Mouse (Mus musculus): Measurements from ENCODE around the gene Snd1. TPM values are rescaled to one million over a fixed set of nuclear protein-coding genes. Genes with fewer than 3 reads are reported as not detected.

Snd1 gene
- total and polyA plus RNA-seq, 2 experiments from 2014 or later = 54.7 to 120 TPM

GRCm38 (mm10) chr6:28527459-28527858, 52.5 kb downstream of the Snd1 start:
- H3K4me1 ChIP-seq (ENCODE audit: control insufficient read depth, insufficient read depth) = no peaks in the 10 kb centered on the region
- H3K9ac ChIP-seq (replicated peaks; ENCODE audit: low read depth, low read length) = no peak overlapping the region
- DNase-seq (ENCODE audit: low spot score) = no peak
- no peak for ATAC-seq (ENCODE audit: insufficient read depth, low read depth)
- H3K36me3 ChIP-seq (replicated peaks; ENCODE audit: control insufficient read depth, insufficient read depth, low read length) = peaks cover 65% of the 10 kb centered on the region
- no peak overlapping the region for H3K4me2 ChIP-seq (ENCODE audit: low read depth, low read length)
- H3K9me3 ChIP-seq (replicated peaks; ENCODE audit: control insufficient read depth, low read length) = no peaks in the 10 kb centered on the region
- no peak overlapping the region for H3K27ac ChIP-seq (ENCODE audit: low read depth)
- H3K4me3 ChIP-seq (ENCODE audit: low read depth, low read length) = no peak overlapping the region
- 89% methylated on average over 10 of the region's 10 CpGs for WGBS
- no peaks in the 10 kb centered on the region for H3K27me3 ChIP-seq (ENCODE audit: control insufficient read depth, insufficient read depth, low read length)
- TF ChIP-seq EP300 (IDR thresholded peaks at IDR 0.05; ENCODE audit: low read depth) (no peak), CTCF (IDR thresholded peaks at IDR 0.05; ENCODE audit: low read depth) (no peak)

DNA sequence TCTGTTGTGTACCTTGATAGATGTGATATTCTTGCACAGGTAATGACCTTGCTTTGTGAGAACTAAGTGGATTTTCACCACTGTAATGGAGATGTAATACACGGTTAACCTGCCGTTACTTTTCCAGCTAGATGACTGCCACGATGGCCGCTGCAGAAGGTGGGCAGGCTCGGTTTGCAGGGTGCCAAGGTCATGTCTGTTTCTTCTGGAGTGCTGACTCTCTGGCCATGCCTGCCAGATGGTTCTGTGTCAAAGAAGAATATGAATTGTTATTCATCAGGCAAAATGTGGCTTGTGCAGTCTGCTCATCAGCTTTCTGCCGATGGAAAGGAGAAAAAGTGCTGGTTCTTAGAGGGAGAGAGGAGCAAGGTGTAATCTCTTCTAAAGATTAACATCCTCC, 53.3 kb downstream of the Snd1 start:
- DNase-seq (ENCODE audit: low spot score) (no peak), ATAC-seq (ENCODE audit: insufficient read depth, low read depth) (no peak)
- 90% methylated on average over 6 of the region's 6 CpGs for WGBS
- H3K36me3 ChIP-seq (replicated peaks; ENCODE audit: control insufficient read depth, insufficient read depth, low read length) = peaks cover 65% of the 10 kb centered on the region
- H3K4me1 ChIP-seq (ENCODE audit: control insufficient read depth, insufficient read depth) = no peaks in the 10 kb centered on the region
- no peaks in the 10 kb centered on the region for H3K27me3 ChIP-seq (ENCODE audit: control insufficient read depth, insufficient read depth, low read length)
- no peaks in the 10 kb centered on the region for H3K9me3 ChIP-seq (replicated peaks; ENCODE audit: control insufficient read depth, low read length)
- no peak overlapping the region for H3K4me3 ChIP-seq (ENCODE audit: low read depth, low read length)
- H3K27ac ChIP-seq (ENCODE audit: low read depth) = no peak overlapping the region
- H3K9ac ChIP-seq (replicated peaks; ENCODE audit: low read depth, low read length) = no peak overlapping the region
- TF ChIP-seq CTCF (IDR thresholded peaks at IDR 0.05; ENCODE audit: low read depth) = no peak
- no peak for TF ChIP-seq EP300 (IDR thresholded peaks at IDR 0.05; ENCODE audit: low read depth)
- no peak overlapping the region for H3K4me2 ChIP-seq (ENCODE audit: low read depth, low read length)

- Histone ChIP-seq H3K4me1 (ENCODE audit: control insufficient read depth, insufficient read depth) (no peaks in the 10 kb centered on the region), H3K4me2 (ENCODE audit: low read depth, low read length) (no peak overlapping the region), H3K4me3 (ENCODE audit: low read depth, low read length) (no peak overlapping the region), H3K36me3 (replicated peaks; ENCODE audit: control insufficient read depth, insufficient read depth, low read length) (peaks cover 34% of the 10 kb centered on the region), H3K9me3 (replicated peaks; ENCODE audit: control insufficient read depth, low read length) (no peaks in the 10 kb centered on the region), H3K27me3 (ENCODE audit: control insufficient read depth, insufficient read depth, low read length) (no peaks in the 10 kb centered on the region), H3K9ac (replicated peaks; ENCODE audit: low read depth, low read length) (no peak overlapping the region), H3K27ac (ENCODE audit: low read depth) (no peak overlapping the region)
- no peak for ATAC-seq (ENCODE audit: insufficient read depth, low read depth)
- TF ChIP-seq EP300 (IDR thresholded peaks at IDR 0.05; ENCODE audit: low read depth) (no peak), CTCF (IDR thresholded peaks at IDR 0.05; ENCODE audit: low read depth) (no peak)
- 86% methylated on average over 5 of the region's 5 CpGs for WGBS
- DNase-seq (ENCODE audit: low spot score) = no peak
Observed at GRCm38 (mm10) chr6:28536464-28536863, 61.5 kb downstream of the Snd1 start.

DNA sequence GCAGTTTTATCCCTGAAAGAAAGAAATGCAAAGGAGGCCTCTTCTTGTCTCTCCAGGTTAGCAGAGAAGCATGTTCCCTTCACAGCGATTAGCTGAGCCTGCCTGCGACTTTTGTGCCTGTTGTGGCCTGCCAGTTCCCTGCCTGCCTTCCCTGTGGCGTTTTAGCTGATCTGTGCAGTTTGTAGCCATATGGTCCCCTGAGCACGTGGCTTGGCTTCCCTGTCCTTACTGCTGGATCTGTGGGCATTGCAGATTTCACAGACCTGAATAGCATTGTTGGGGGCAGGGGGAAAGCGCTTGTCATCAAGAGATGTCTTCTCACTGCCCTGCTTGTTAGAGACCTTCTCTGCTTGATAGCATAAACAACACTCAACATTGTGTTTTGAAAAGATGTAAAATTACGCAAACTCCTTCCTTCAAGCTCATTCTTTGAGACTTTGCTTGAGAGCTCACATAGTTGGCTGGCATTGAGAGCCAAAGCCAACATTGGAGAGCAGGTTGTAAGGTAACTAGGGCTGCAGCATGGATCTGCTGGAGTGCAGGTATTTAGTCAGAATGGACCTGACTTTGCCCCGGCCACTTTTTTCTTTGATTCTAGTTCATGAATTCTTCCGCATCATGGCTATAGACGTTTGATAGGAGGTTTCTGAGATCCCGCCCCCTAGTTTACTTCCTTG, 63.0 kb downstream of the Snd1 start:
- Histone ChIP-seq H3K27me3 (ENCODE audit: control insufficient read depth, insufficient read depth, low read length) (no peaks in the 10 kb centered on the region), H3K9me3 (replicated peaks; ENCODE audit: control insufficient read depth, low read length) (no peaks in the 10 kb centered on the region), H3K36me3 (replicated peaks; ENCODE audit: control insufficient read depth, insufficient read depth, low read length) (peaks cover 30% of the 10 kb centered on the region), H3K4me3 (ENCODE audit: low read depth, low read length) (no peak overlapping the region), H3K4me2 (ENCODE audit: low read depth, low read length) (no peak overlapping the region), H3K27ac (ENCODE audit: low read depth) (no peak overlapping the region), H3K9ac (replicated peaks; ENCODE audit: low read depth, low read length) (no peak overlapping the region), H3K4me1 (ENCODE audit: control insufficient read depth, insufficient read depth) (no peaks in the 10 kb centered on the region)
- DNase-seq (ENCODE audit: low spot score) (no peak), ATAC-seq (ENCODE audit: insufficient read depth, low read depth) (no peak)
- 79% methylated on average over 10 of the region's 10 CpGs for WGBS
- TF ChIP-seq CTCF (IDR thresholded peaks at IDR 0.05; ENCODE audit: low read depth) (no peak), EP300 (IDR thresholded peaks at IDR 0.05; ENCODE audit: low read depth) (no peak)

DNA sequence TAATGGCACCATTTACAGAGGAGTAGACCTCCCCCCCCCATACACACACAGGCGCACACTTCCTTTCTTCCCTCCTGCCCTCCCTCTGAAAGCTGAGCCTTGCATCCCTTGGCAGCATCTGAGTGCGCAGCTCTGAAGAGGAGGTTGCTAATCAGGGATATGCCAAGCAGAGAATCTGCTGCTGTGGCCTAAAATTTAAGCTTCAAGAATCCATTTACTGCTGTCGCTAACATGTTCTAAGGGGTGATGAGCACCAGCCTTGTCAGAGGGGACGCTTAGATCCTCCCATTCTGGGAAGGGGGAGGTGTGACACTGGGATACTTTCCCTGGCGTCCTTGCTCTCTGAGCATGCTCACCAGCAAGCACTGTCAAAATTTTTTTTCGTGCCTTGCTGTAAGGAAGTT, 67.4 kb downstream of the Snd1 start:
- 78% methylated on average over 6 of the region's 6 CpGs for WGBS
- no peak overlapping the region for H3K4me2 ChIP-seq (ENCODE audit: low read depth, low read length)

DNA sequence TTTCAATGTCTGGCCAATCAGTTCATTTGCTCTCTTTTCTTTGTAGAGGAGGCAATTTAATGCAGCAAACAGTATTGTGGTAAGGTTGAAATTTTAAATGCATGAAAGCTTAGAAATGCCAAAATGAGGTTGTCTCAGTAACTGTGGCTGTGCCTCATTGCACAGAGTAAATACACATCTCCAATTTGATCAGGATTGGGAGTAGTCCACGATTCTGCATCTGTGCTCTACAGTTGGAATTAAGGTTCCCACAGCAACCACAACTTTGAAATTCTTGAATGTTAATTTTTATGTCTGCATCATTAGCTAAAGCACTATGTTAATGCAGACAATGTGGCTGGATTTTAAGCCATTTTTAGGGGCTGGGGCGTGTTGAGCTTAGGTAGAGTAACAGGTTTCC, 72.0 kb downstream of the Snd1 start:
- ATAC-seq (ENCODE audit: insufficient read depth, low read depth) (no peak), DNase-seq (ENCODE audit: low spot score) (no peak)
- Histone ChIP-seq H3K4me1 (ENCODE audit: control insufficient read depth, insufficient read depth) (no peaks in the 10 kb centered on the region), H3K9me3 (replicated peaks; ENCODE audit: control insufficient read depth, low read length) (no peaks in the 10 kb centered on the region), H3K9ac (replicated peaks; ENCODE audit: low read depth, low read length) (no peak overlapping the region), H3K36me3 (replicated peaks; ENCODE audit: control insufficient read depth, insufficient read depth, low read length) (peaks cover 27% of the 10 kb centered on the region), H3K4me2 (ENCODE audit: low read depth, low read length) (no peak overlapping the region), H3K27me3 (ENCODE audit: control insufficient read depth, insufficient read depth, low read length) (no peaks in the 10 kb centered on the region), H3K27ac (ENCODE audit: low read depth) (no peak overlapping the region), H3K4me3 (ENCODE audit: low read depth, low read length) (no peak overlapping the region)
- TF ChIP-seq CTCF (IDR thresholded peaks at IDR 0.05; ENCODE audit: low read depth) = no peak
- no peak for TF ChIP-seq EP300 (IDR thresholded peaks at IDR 0.05; ENCODE audit: low read depth)
- WGBS = 82% methylated on average over 2 of the region's 2 CpGs

More for the DNA sequence above, 67.4 kb downstream of the Snd1 start:
- no peaks in the 10 kb centered on the region for H3K27me3 ChIP-seq (ENCODE audit: control insufficient read depth, insufficient read depth, low read length)
- DNase-seq (ENCODE audit: low spot score) (no peak), ATAC-seq (ENCODE audit: insufficient read depth, low read depth) (no peak)
- no peaks in the 10 kb centered on the region for H3K9me3 ChIP-seq (replicated peaks; ENCODE audit: control insufficient read depth, low read length)
- H3K4me3 ChIP-seq (ENCODE audit: low read depth, low read length) = no peak overlapping the region
- peaks cover 20% of the 10 kb centered on the region for H3K36me3 ChIP-seq (replicated peaks; ENCODE audit: control insufficient read depth, insufficient read depth, low read length)
- TF ChIP-seq EP300 (IDR thresholded peaks at IDR 0.05; ENCODE audit: low read depth) (no peak), CTCF (IDR thresholded peaks at IDR 0.05; ENCODE audit: low read depth) (no peak)
- no peaks in the 10 kb centered on the region for H3K4me1 ChIP-seq (ENCODE audit: control insufficient read depth, insufficient read depth)
- H3K9ac ChIP-seq (replicated peaks; ENCODE audit: low read depth, low read length) = no peak overlapping the region
- H3K27ac ChIP-seq (ENCODE audit: low read depth) = no peak overlapping the region
